In the genomic region with DNA sequence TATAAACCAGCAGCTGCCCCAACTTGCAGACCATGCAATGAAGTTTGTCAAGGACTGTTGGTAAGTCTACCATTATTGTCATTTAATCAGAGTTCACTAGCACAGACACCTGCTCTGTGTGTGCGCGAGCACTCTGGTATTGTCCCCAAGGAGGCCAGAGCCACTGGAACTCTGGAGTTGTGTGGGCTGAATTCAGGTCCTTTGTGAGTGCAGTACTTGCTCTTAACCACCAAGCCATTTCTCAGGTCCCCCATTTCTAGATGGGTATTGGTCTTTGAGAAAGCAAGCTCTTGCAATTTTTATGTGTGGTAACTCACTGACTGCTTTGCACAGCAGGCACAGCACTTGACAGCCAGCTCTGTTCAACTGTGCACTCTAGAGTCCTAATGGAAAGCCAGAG, we compare ENCODE assay signal across 12 mouse cellular contexts. TPM values are rescaled to one million over a fixed set of nuclear protein-coding genes. Genes with fewer than 3 reads are reported as not detected.
DNase-seq lines count a peak whose midpoint lies in the region; ATAC-seq and TF ChIP-seq lines count a peak whose summit lies in the region.
"Had no signal": no experiment of that assay in that cellular context is flagged by ENCODE, and none has a peak within 500 bp of the region (broad histone marks: within the 10 kb centered on the region; RNA-seq: fewer than 3 reads in every experiment).

No protein-coding gene starts in this region.

- no peaks in the 10 kb centered on the region for H3K4me1 ChIP-seq in kidney, embryonic 14.5 days (ENCODE audit: control insufficient read depth, insufficient read depth, low read length)
- peaks cover 0 to 4% of the 10 kb centered on the region in 2 experiments; a peak in 1 of 4 replicates for H3K4me1 ChIP-seq in ES-E14 (ENCODE audit: control insufficient read depth in 2 of 2, insufficient read depth in 2 of 2, low read length in 2 of 2, poor library complexity in 1 of 2)
- H3K4me1 ChIP-seq in liver, embryonic 12.5 days: peaks cover 22% of the 10 kb centered on the region

- in situ Hi-C loops in ES-E14 (cut with MboI; ENCODE audit: low sequenced_read_pairs in 2 of 2, unreplicated experiment in 2 of 2): no loop called here

- no peak overlapping the region for H3K4me3 ChIP-seq in kidney, embryonic 14.5 days (ENCODE audit: low read length)
- H3K4me3 ChIP-seq in ES-E14 (ENCODE audit: insufficient read depth in 1 of 2, low read depth in 1 of 2, low read length in 2 of 2, poor library complexity in 1 of 2, severe bottlenecking in 1 of 2): no peak overlapping the region
- H3K4me3 ChIP-seq in liver, embryonic 12.5 days: no peak overlapping the region

- 93% methylated on average over 2 of the region's 2 CpGs for WGBS in kidney, embryonic 14.5 days
- WGBS in liver, embryonic 12.5 days (ENCODE audit: insufficient replicate concordance): 89% methylated on average over 2 of the region's 2 CpGs

- no peaks in the 10 kb centered on the region for H3K9me3 ChIP-seq in kidney, embryonic 14.5 days (ENCODE audit: control insufficient read depth, low read length)
- no peaks in the 10 kb centered on the region for H3K9me3 ChIP-seq in ES-E14 (ENCODE audit: control insufficient read depth, insufficient read depth, low read depth, low read length)
- H3K9me3 ChIP-seq in liver, embryonic 12.5 days (replicated peaks): no peaks in the 10 kb centered on the region

- no peak overlapping the region for H3K9ac ChIP-seq in kidney, embryonic 14.5 days (ENCODE audit: low read depth, low read length)
- H3K9ac ChIP-seq in ES-E14 (ENCODE audit: insufficient read depth, low read depth, low read length, poor library complexity, severe bottlenecking): no peak overlapping the region
- no peak overlapping the region for H3K9ac ChIP-seq in liver, embryonic 12.5 days

- peak; percentile 24; the same call in 1 of the 2 replicates for ATAC-seq in kidney, embryonic 14.5 days (ENCODE audit: low FRiP score, low TSS enrichment)
- 0 out of 2 replicates have a peak, but pooled peaks have one; percentile 30 for ATAC-seq in liver, embryonic 12.5 days

- no peak for DNase-seq in kidney, postnatal 25 days
- DNase-seq in CD4-positive, CD25-positive, alpha-beta regulatory T cell, adult 2 months (ENCODE audit: low read depth, low spot score): peak; percentile 22
- DNase-seq in ES-E14 (ENCODE audit: low read depth, low spot score) (no peak), adipocyte (ENCODE audit: low spot score) (no peak)
- DNase-seq in thymus, postnatal 4 days: no peak
- DNase-seq in frontal cortex, postnatal 36 days (ENCODE audit: low spot score in 2 of 2): no peak
- DNase-seq: heart, postnatal 10 days; kidney, postnatal 36 days; left cerebral cortex, postnatal 4 days had no signal

- H3K36me3 ChIP-seq in kidney, embryonic 14.5 days (ENCODE audit: control insufficient read depth, insufficient read depth, low read length): peaks cover 57% of the 10 kb centered on the region
- peaks cover 26% of the 10 kb centered on the region for H3K36me3 ChIP-seq in ES-E14 (ENCODE audit: control insufficient read depth, insufficient read depth, low read length, poor library complexity, severe bottlenecking)
- peaks cover 54% of the 10 kb centered on the region for H3K36me3 ChIP-seq in liver, embryonic 12.5 days

- no peak overlapping the region for H3K4me2 ChIP-seq in kidney, embryonic 14.5 days (replicated peaks; ENCODE audit: low read depth, low read length)
- no peak overlapping the region for H3K4me2 ChIP-seq in liver, embryonic 12.5 days

- no peak overlapping the region for H3K27ac ChIP-seq in kidney, embryonic 14.5 days (ENCODE audit: low read depth, low read length)
- H3K27ac ChIP-seq in ES-E14 (ENCODE audit: insufficient read depth, low read depth, low read length, poor library complexity, severe bottlenecking): no peak overlapping the region
- no peak overlapping the region for H3K27ac ChIP-seq in liver, embryonic 12.5 days
- H3K27ac ChIP-seq: macrophage had no signal

- no peaks in the 10 kb centered on the region for H3K27me3 ChIP-seq in kidney, embryonic 14.5 days (ENCODE audit: control insufficient read depth, insufficient read depth, low read length)
- H3K27me3 ChIP-seq in liver, embryonic 12.5 days (replicated peaks): no peaks in the 10 kb centered on the region

TF ChIP-seq in ES-E14, 5 proteins besides CTCF, POLR2A, EP300 and RAD21:
- TF ChIP-seq CHD2 (IDR thresholded peaks at IDR 0.05; ENCODE audit: low read depth, low read length): 0 out of 2 replicates have a peak, but pooled peaks have one; percentile 32
- no peak for TF ChIP-seq HCFC1 (IDR thresholded peaks at IDR 0.05; ENCODE audit: borderline replicate concordance, insufficient read depth, low read length)

RNA-seq across cellular contexts. Expression of a gene that starts 7.4 kb away (rescaled TPM):
- polyA plus RNA-seq in kidney, embryonic 14.5 days (2014; fragmentation: Nextera tagmentation; extraction: Ambion mirVana): 205 and 217 TPM in 2 replicates
- 177 and 184 TPM in 2 replicates for total RNA-seq in ES-E14 (2012; rRNA removed)
- polyA plus RNA-seq in liver, embryonic 12.5 days (2016; fragmentation: Nextera tagmentation; extraction: Ambion mirVana): 88.2 and 90.9 TPM in 2 replicates

RNA-seq across cellular contexts. Expression of a gene that starts 7.7 kb away (rescaled TPM):
- 42.6 and 51.8 TPM in 2 replicates for polyA plus RNA-seq in kidney, embryonic 14.5 days (2014; fragmentation: Nextera tagmentation; extraction: Ambion mirVana)
- 81.5 and 88.8 TPM in 2 replicates for total RNA-seq in ES-E14 (2012; rRNA removed)
- 30.7 and 33.8 TPM in 2 replicates for polyA plus RNA-seq in liver, embryonic 12.5 days (2016; fragmentation: Nextera tagmentation; extraction: Ambion mirVana)

RNA-seq across cellular contexts. Expression of a gene that starts 53.2 kb away (rescaled TPM):
- polyA plus RNA-seq in kidney, embryonic 14.5 days (2014; fragmentation: Nextera tagmentation; extraction: Ambion mirVana): 2.5 and 4.3 TPM in 2 replicates
- total RNA-seq in ES-E14 (2012; rRNA removed): 1.1 and 3.3 TPM in 2 replicates
- 0.71 and 2.0 TPM in 2 replicates for polyA plus RNA-seq in liver, embryonic 12.5 days (2016; fragmentation: Nextera tagmentation; extraction: Ambion mirVana)

RNA-seq across cellular contexts. Expression of a gene that starts 53.4 kb away (rescaled TPM):
- polyA plus RNA-seq in kidney, embryonic 14.5 days (2014; fragmentation: Nextera tagmentation; extraction: Ambion mirVana): 212 and 290 TPM in 2 replicates
- total RNA-seq in ES-E14 (2012; rRNA removed): 50.8 and 92.4 TPM in 2 replicates
- polyA plus RNA-seq in liver, embryonic 12.5 days (2016; fragmentation: Nextera tagmentation; extraction: Ambion mirVana): 245 and 254 TPM in 2 replicates
